Mouse (Mus musculus) heart, embryonic 14.5 days (tissue): Measurements from ENCODE around the gene Cdc25b. TPM values are rescaled to one million over a fixed set of nuclear protein-coding genes. Genes with fewer than 3 reads are reported as not detected.
A peak's percentile ranks its signal among the peaks of the same experiment; 100 is the strongest.

Source experiments
- ATAC-seq: fragments of 200-750 bp; cut with Nextera tagmentation; 2 replicates; pipeline ENCODE4 v1.8.0; 2017; ENCODE audit warnings: low read depth, moderate TSS enrichment; ENCODE audit not compliant: insufficient number of reproducible peaks, insufficient read depth, low FRiP score
- H3K27ac ChIP-seq, 2 experiments: fragments of 200-500 bp in 1 of 2; fragments of 300-500 bp in 1 of 2; sonication (generic) in 1 of 2; replicated peaks in 1 of 2; 2 replicates each; pipeline ENCODE4 v1.5.1; 2012 to 2014; ENCODE audit warnings: low read depth in 2 of 2, low read length in 2 of 2, control low read depth in 1 of 2, mild to moderate bottlenecking in 1 of 2, mixed read lengths in 1 of 2; ENCODE audit not compliant: control insufficient read depth in 1 of 2, insufficient read depth in 1 of 2
- H3K27me3 ChIP-seq: fragments of 300-500 bp; sonication (generic); 2 replicates; pipeline ENCODE4 v1.6.1; 2014; ENCODE audit warnings: mild to moderate bottlenecking, low read length, control low read depth; ENCODE audit not compliant: control insufficient read depth, insufficient read depth
- H3K36me3 ChIP-seq: fragments of 300-500 bp; sonication (generic); 2 replicates; pipeline ENCODE4 v1.6.1; 2014; ENCODE audit warnings: mild to moderate bottlenecking, control low read depth, low read length, mixed read lengths; ENCODE audit not compliant: control insufficient read depth, insufficient read depth
- H3K4me1 ChIP-seq, 2 experiments: fragments of 200-500 bp in 1 of 2; fragments of 300-500 bp in 1 of 2; sonication (generic) in 1 of 2; 2 replicates each; pipeline ENCODE4 v1.6.1; 2012 to 2014; ENCODE audit warnings: low read length in 2 of 2, control low read depth in 1 of 2, mixed read lengths in 1 of 2; ENCODE audit not compliant: control insufficient read depth in 2 of 2, insufficient read depth in 2 of 2
- H3K4me2 ChIP-seq: fragments of 300-500 bp; sonication (generic); 2 replicates; pipeline ENCODE4 v1.6.1; 2014; ENCODE audit warnings: mild to moderate bottlenecking, low read length
- H3K4me3 ChIP-seq, 2 experiments: fragments of 200-500 bp in 1 of 2; fragments of 300-500 bp in 1 of 2; sonication (generic) in 1 of 2; 2 replicates each; pipeline ENCODE4 v1.5.1; 2012 to 2014; ENCODE audit warnings: low read length in 2 of 2, mild to moderate bottlenecking in 2 of 2, control low read depth in 1 of 2, low read depth in 1 of 2, moderate library complexity in 1 of 2; ENCODE audit not compliant: control insufficient read depth in 1 of 2, insufficient read depth in 1 of 2
- H3K9ac ChIP-seq: fragments of 300-500 bp; sonication (generic); 2 replicates; pipeline ENCODE4 v1.6.1; 2014; ENCODE audit warnings: mild to moderate bottlenecking, low read length
- H3K9me3 ChIP-seq: fragments of 300-500 bp; sonication (generic); 2 replicates; pipeline ENCODE4 v1.6.1; 2016; ENCODE audit warnings: low read length, control low read depth; ENCODE audit not compliant: control insufficient read depth
- WGBS: fragments of 180-500 bp; shearing (Covaris S2); extraction: QIAGEN DNeasy Blood & Tissue Kit; methylation state at CpG from one replicate; pipeline ENCODE4 v1.1.7; 2014; 5-methylcytosine and 5-hydroxymethylcytosine counted together
- polyA plus RNA-seq: library from polyadenylated mRNA; unstranded; fragments of >200 nt; fragmentation: Nextera tagmentation; extraction: Ambion mirVana; gene quantifications from 2 replicates; pipeline ENCODE4 v1.2.1, GENCODE M21; 2014

The Cdc25b gene
- 33.1 and 38.9 TPM in 2 replicates for polyA plus RNA-seq

GRCm38 (mm10) chr2:131186771-131187601 is at the start of gene Cdc25b, which contains the start of gene Spef1:
Gene Cdc25b (plus strand): TSS chr2:131186949.
Gene Spef1 (minus strand): TSS chr2:131187282.
- H3K36me3 ChIP-seq: peaks cover 25% of the 10 kb centered on the region
- peak within 1 kb of the TSS; percentile 77 for H3K9ac ChIP-seq
- H3K27me3 ChIP-seq: no peaks in the 10 kb centered on the region
- WGBS: under 1% methylated on average over 42 of the region's 43 CpGs
- H3K4me1 ChIP-seq: peaks cover 13 to 20% of the 10 kb centered on the region in 2 experiments
- peak within 1 kb of the TSS; percentile 57 to 81 for H3K4me3 ChIP-seq
- ATAC-seq: peak; percentile 83
- H3K9me3 ChIP-seq: no peaks in the 10 kb centered on the region
- peak within 1 kb of the TSS; percentile 74 for H3K4me2 ChIP-seq
- H3K27ac ChIP-seq: peak within 1 kb of the TSS; percentile 78 to 93

DNA sequence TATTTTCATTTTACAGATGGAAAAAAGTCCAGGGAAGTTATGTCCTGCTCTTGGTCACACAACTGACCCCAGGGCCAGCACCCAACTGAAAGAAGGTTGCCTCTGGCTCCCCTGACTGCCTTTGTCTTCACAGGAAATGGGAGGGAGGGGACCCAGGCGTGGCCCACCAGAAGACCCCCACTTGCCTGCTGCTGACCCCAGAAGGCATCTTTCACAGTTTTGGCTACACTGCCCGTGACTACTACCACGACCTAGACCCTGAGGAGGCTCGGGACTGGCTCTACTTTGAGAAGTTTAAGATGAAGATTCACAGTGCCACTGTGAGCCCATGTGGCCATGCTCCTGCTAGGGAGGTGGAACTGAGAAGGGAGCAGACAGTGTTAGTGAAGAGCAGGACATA is 48.5 kb upstream of the Cdc25b start:
- H3K4me1 ChIP-seq: peaks cover 31 to 45% of the 10 kb centered on the region in 2 experiments
- peaks cover 36% of the 10 kb centered on the region for H3K36me3 ChIP-seq
- 85% methylated on average over 4 of the region's 4 CpGs for WGBS
- H3K27ac ChIP-seq: no peak overlapping the region
- H3K9me3 ChIP-seq: no peaks in the 10 kb centered on the region
- no peaks in the 10 kb centered on the region for H3K27me3 ChIP-seq
- H3K4me3 ChIP-seq: no peak overlapping the region
- ATAC-seq: no peak
- no peak overlapping the region for H3K9ac ChIP-seq
- H3K4me2 ChIP-seq: no peak overlapping the region

GRCm38 (mm10) chr2:131138760-131139159 is 48.0 kb upstream of the Cdc25b start:
- Histone ChIP-seq H3K36me3 (peaks cover 41% of the 10 kb centered on the region), H3K27ac (no peak overlapping the region), H3K9ac (no peak overlapping the region), H3K27me3 (no peaks in the 10 kb centered on the region), H3K4me3 (no peak overlapping the region), H3K4me2 (no peak overlapping the region), H3K9me3 (no peaks in the 10 kb centered on the region), H3K4me1 (peaks cover 31 to 45% of the 10 kb centered on the region in 2 experiments)
- ATAC-seq: no peak
- 86% methylated on average over 7 of the region's 7 CpGs for WGBS

GRCm38 (mm10) chr2:131139287-131139686 is 47.5 kb upstream of the Cdc25b start:
- H3K9ac ChIP-seq: no peak overlapping the region
- H3K27me3 ChIP-seq: no peaks in the 10 kb centered on the region
- ATAC-seq: no peak
- no peak overlapping the region for H3K27ac ChIP-seq
- peaks cover 45% of the 10 kb centered on the region for H3K36me3 ChIP-seq
- no peak overlapping the region for H3K4me2 ChIP-seq
- H3K9me3 ChIP-seq: no peaks in the 10 kb centered on the region
- WGBS: 81% methylated on average over 5 of the region's 5 CpGs
- peaks cover 31 to 41% of the 10 kb centered on the region in 2 experiments for H3K4me1 ChIP-seq
- no peak overlapping the region for H3K4me3 ChIP-seq

GRCm38 (mm10) chr2:131139886-131140532 is 46.7 kb upstream of the Cdc25b start:
- 10% methylated on average over 5 of the region's 5 CpGs for WGBS
- Histone ChIP-seq H3K4me2 (no peak overlapping the region), H3K36me3 (peaks cover 52% of the 10 kb centered on the region), H3K9me3 (no peaks in the 10 kb centered on the region), H3K27ac (peak overlapping the region; percentile 17 to 75), H3K4me3 (no peak overlapping the region), H3K4me1 (peaks cover 31 to 36% of the 10 kb centered on the region in 2 experiments), H3K9ac (no peak overlapping the region), H3K27me3 (no peaks in the 10 kb centered on the region)
- no peak for ATAC-seq

GRCm38 (mm10) chr2:131140533-131140905 is 46.2 kb upstream of the Cdc25b start:
- H3K36me3 ChIP-seq: peaks cover 57% of the 10 kb centered on the region
- ATAC-seq: no peak
- 33% methylated on average over 5 of the region's 5 CpGs for WGBS
- H3K9ac ChIP-seq: no peak overlapping the region
- H3K27me3 ChIP-seq: no peaks in the 10 kb centered on the region
- H3K9me3 ChIP-seq: no peaks in the 10 kb centered on the region
- H3K4me2 ChIP-seq: no peak overlapping the region
- peaks cover 26 to 30% of the 10 kb centered on the region in 2 experiments for H3K4me1 ChIP-seq
- H3K27ac ChIP-seq: peak overlapping the region; percentile 57 to 61; a peak in 3 of 4 replicates
- H3K4me3 ChIP-seq: no peak overlapping the region

GRCm38 (mm10) chr2:131141336-131141986 is 45.3 kb upstream of the Cdc25b start:
- no peaks in the 10 kb centered on the region for H3K9me3 ChIP-seq
- peaks cover 66% of the 10 kb centered on the region for H3K36me3 ChIP-seq
- WGBS: 88% methylated on average over 8 of the region's 8 CpGs
- no peak overlapping the region for H3K4me2 ChIP-seq
- ATAC-seq: no peak
- H3K4me3 ChIP-seq: no peak overlapping the region
- H3K9ac ChIP-seq: no peak overlapping the region
- no peak overlapping the region for H3K27ac ChIP-seq
- H3K4me1 ChIP-seq: peaks cover 16 to 21% of the 10 kb centered on the region in 2 experiments
- H3K27me3 ChIP-seq: no peaks in the 10 kb centered on the region
